Mouse (Mus musculus) embryonic fibroblast, embryonic 13.5 days (primary cell): ENCODE data around the gene Bsg.

Experiments used
- CTCF ChIP-seq: IDR thresholded peaks from 2 replicates; pipeline ENCODE4 v1.5.1; 2011; ENCODE audit warnings: mild to moderate bottlenecking, control low read depth, low read length, moderate library complexity, borderline replicate concordance; ENCODE audit not compliant: insufficient read depth
- POLR2A ChIP-seq: IDR thresholded peaks from 2 replicates; pipeline ENCODE4 v1.6.1; 2011; ENCODE audit warnings: low read depth, mild to moderate bottlenecking, control low read depth, low read length, moderate library complexity

DNA sequence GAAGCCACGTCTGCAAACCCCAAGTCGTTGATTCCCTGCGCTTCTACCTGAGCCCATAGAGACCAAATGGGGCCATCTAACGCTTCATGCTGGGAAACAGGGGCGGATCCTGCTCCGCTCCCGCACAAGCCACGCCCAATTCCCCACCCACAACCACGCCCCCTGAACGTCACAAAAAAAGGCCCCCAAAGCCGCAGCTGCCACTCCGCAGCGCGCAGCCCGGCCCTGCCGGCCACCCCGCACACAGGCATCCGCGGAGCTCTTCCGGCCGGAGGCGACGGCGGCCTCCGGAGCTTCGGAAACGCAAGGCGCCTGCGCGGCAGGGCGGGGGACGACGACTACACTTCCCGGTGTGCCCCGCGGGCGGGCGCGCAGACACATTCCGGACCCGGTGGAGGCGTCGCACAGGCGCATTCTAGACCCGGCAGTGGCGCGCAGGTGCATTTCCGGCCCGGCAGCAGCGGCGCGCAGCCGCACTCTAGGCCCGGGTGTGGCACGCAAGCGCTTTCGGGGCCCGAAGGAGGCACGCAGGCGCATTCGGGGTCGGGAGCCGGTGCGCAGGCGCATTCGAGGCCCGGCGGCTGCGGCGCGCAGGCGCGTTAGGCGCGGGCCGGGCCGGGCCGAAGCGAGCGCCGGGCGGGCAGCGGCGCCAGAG is 22.6 kb upstream of the Bsg start, which contains the start of gene Cdc34:
- TF ChIP-seq CTCF (no peak), POLR2A (no peak; the same call in none of the 2 replicates)
